Mouse (Mus musculus) lung, adult 2 months (tissue): ENCODE measurements around the gene 3110082I17Rik.

Source experiments
- CTCF ChIP-seq: fragments of 200-500 bp; IDR thresholded peaks from 2 replicates; pipeline ENCODE4 v1.5.1; 2011; ENCODE audit warnings: mild to moderate bottlenecking, low read length, control low read depth; ENCODE audit not compliant: insufficient read depth
- POLR2A ChIP-seq: fragments of 200-500 bp; IDR thresholded peaks from 2 replicates; pipeline ENCODE4 v1.6.1; 2011; ENCODE audit warnings: low read depth, mild to moderate bottlenecking, control low read depth, low read length, borderline replicate concordance; ENCODE audit errors: extremely low read depth

DNA sequence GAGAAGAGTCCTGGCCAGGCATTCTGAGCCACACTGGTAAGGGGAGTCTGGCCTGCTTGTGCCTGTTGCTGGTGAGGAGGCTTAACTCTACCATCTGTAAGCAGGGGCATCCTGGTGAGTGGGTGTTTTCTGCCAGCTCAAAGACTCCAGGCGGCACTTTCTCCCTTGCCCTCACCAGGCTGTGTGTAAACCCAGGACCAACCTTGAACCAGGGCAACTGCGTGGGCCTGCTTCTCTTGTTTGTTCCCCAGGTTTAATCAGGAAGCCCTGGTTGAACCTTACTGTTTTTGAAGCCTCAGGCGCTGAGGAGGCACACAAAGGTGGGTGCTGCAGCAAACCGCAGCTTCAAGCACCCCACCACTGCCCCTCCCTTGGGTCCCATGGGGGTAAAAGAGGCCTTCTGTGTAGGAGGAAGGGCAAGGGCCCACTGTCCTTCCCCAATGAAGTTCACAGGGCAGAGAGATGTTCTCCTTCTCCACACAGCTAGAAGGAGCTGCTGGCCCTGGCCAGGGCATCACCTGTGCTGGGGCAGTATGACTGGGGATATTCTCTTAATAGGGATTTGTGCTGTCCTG is 92.4 kb downstream of the 3110082I17Rik start:
- TF ChIP-seq CTCF (no peak), POLR2A (no peak)
